Mouse (Mus musculus) frontal cortex, postnatal 25 days (tissue): ENCODE data around the gene Eif4g3.

ENCODE experiments used
- DNase-seq, 2 experiments: peaks; one replicate each; pipeline ENCODE4 v3.0.0; 2022; ENCODE audit warnings: low spot score in 2 of 2

Gene Eif4g3

GRCm38 (mm10) chr4:138217951-138218685 lies 225.3 kb downstream of the Eif4g3 start:
- no peak for DNase-seq

- DNase-seq: no peak
These were observed 226.5 kb downstream of the Eif4g3 start for GRCm38 (mm10) chr4:138219331-138219730.

GRCm38 (mm10) chr4:138220761-138221160 lies 227.9 kb downstream of the Eif4g3 start:
- DNase-seq: no peak

- DNase-seq: no peak
These were observed 228.6 kb downstream of the Eif4g3 start for GRCm38 (mm10) chr4:138221406-138221805.

- DNase-seq: no peak
These were observed 229.6 kb downstream of the Eif4g3 start for GRCm38 (mm10) chr4:138222396-138222795.

- DNase-seq: no peak
These were observed 230.8 kb downstream of the Eif4g3 start for GRCm38 (mm10) chr4:138223623-138224022.

- peak; percentile 45 to 62 for DNase-seq
These were observed 254.2 kb downstream of the Eif4g3 start for GRCm38 (mm10) chr4:138246756-138247665.

GRCm38 (mm10) chr4:138250088-138250960 lies 257.5 kb downstream of the Eif4g3 start, which contains the start of the genes Sh2d5 and Kif17:
Sh2d5 (plus strand) TSS chr4:138250403.
Kif17 (plus strand) TSS chr4:138250435.
- peak; percentile 77 to 80 for DNase-seq

GRCm38 (mm10) chr4:138251819-138252218 lies 259.0 kb downstream of the Eif4g3 start:
- DNase-seq: no peak

- no peak for DNase-seq
These were observed 259.4 kb downstream of the Eif4g3 start for GRCm38 (mm10) chr4:138252231-138252630.

- no peak for DNase-seq
These were observed 264.4 kb downstream of the Eif4g3 start for GRCm38 (mm10) chr4:138257116-138257687.
